Mouse (Mus musculus) right cerebral cortex, adult 2 months (tissue): ENCODE results near the gene 2900026A02Rik.

Experiments
- DNase-seq, 2 experiments: peaks; one replicate each; pipeline ENCODE4 v3.0.0; 2021 to 2022; ENCODE audit warnings: low spot score in 2 of 2

The 2900026A02Rik gene

GRCm38 (mm10) chr5:113174916-113175692 is 45.9 kb downstream of the 2900026A02Rik start:
- no peak for DNase-seq

- peak; percentile 73 to 74 for DNase-seq
Measured at GRCm38 (mm10) chr5:113173318-113173717, 47.7 kb downstream of the 2900026A02Rik start.

GRCm38 (mm10) chr5:113171968-113172578 is 49.0 kb downstream of the 2900026A02Rik start:
- DNase-seq, result no peak

GRCm38 (mm10) chr5:113170064-113170754 is 50.8 kb downstream of the 2900026A02Rik start:
- DNase-seq, result no peak

- peak in 1 of 2 experiments; percentile 70 for DNase-seq
Measured at GRCm38 (mm10) chr5:113167733-113168132, 53.3 kb downstream of the 2900026A02Rik start.

GRCm38 (mm10) chr5:113165481-113165880 is 55.6 kb downstream of the 2900026A02Rik start:
- no peak for DNase-seq

GRCm38 (mm10) chr5:113164873-113165441 is 56.1 kb downstream of the 2900026A02Rik start:
- DNase-seq, result no peak

- no peak for DNase-seq
Measured at GRCm38 (mm10) chr5:113164448-113164847, 56.6 kb downstream of the 2900026A02Rik start.

GRCm38 (mm10) chr5:113163116-113163515 is 57.9 kb downstream of the 2900026A02Rik start:
- no peak for DNase-seq

- no peak for DNase-seq
Measured at GRCm38 (mm10) chr5:113162699-113163098, 58.3 kb downstream of the 2900026A02Rik start.

GRCm38 (mm10) chr5:113161576-113161975 is 59.5 kb downstream of the 2900026A02Rik start:
- DNase-seq, result no peak

- no peak for DNase-seq
Measured at GRCm38 (mm10) chr5:113160320-113160719, 60.7 kb downstream of the 2900026A02Rik start.

GRCm38 (mm10) chr5:113158759-113159355 is 62.2 kb downstream of the 2900026A02Rik start:
- no peak for DNase-seq

- no peak for DNase-seq
Measured at GRCm38 (mm10) chr5:113157588-113157987, 63.4 kb downstream of the 2900026A02Rik start.

- no peak for DNase-seq
Measured at GRCm38 (mm10) chr5:113157006-113157405, 64.0 kb downstream of the 2900026A02Rik start.

- peak; percentile 88 to 91 for DNase-seq
Measured at GRCm38 (mm10) chr5:113155133-113155532, 65.9 kb downstream of the 2900026A02Rik start.

GRCm38 (mm10) chr5:113154441-113154840 is 66.6 kb downstream of the 2900026A02Rik start:
- DNase-seq, result no peak

- no peak for DNase-seq
Measured at GRCm38 (mm10) chr5:113153508-113153830, 67.6 kb downstream of the 2900026A02Rik start.

GRCm38 (mm10) chr5:113152663-113153507 is 68.2 kb downstream of the 2900026A02Rik start:
- DNase-seq, result no peak

GRCm38 (mm10) chr5:113151554-113152103 is 69.4 kb downstream of the 2900026A02Rik start:
- DNase-seq, result no peak
